Mouse (Mus musculus): ENCODE measurements around the gene Mapk9. TPM values are rescaled to one million over a fixed set of nuclear protein-coding genes. Genes with fewer than 3 reads are reported as not detected.

The Mapk9 gene
- total and polyA plus RNA-seq, 3 experiments, result 43.1 to 52.8 TPM; not detected in 1

- TF ChIP-seq BHLHE40 (IDR thresholded peaks at IDR 0.05; ENCODE audit: borderline replicate concordance, low read depth, low read length), result peak; percentile 89
- TF ChIP-seq NELFE (IDR thresholded peaks at IDR 0.05; ENCODE audit: low read depth, low read length), result no peak
- 0 out of 2 replicates have a peak, but pooled peaks have one; percentile 49 for TF ChIP-seq MYC (IDR thresholded peaks at IDR 0.05; ENCODE audit: low read depth, low read length)
- peak; percentile 69 for TF ChIP-seq TBP (IDR thresholded peaks at IDR 0.05; ENCODE audit: low read depth, low read length)
- peak; percentile 54; the same call in 1 of the 2 replicates for TF ChIP-seq ETS1 (IDR thresholded peaks at IDR 0.05; ENCODE audit: low read depth, low read length)
- TF ChIP-seq MEF2A (IDR thresholded peaks at IDR 0.05; ENCODE audit: extremely low read depth, insufficient replicate concordance, low read depth, low read length, poor library complexity, severe bottlenecking), result no peak
- no peak for TF ChIP-seq USF2 (IDR thresholded peaks at IDR 0.05; ENCODE audit: borderline replicate concordance in 1 of 2, insufficient read depth in 1 of 2, low read depth in 1 of 2, low read length in 2 of 2)
- peak; percentile 57 to 61; a peak in 3 of 4 replicates for TF ChIP-seq EP300 (IDR thresholded peaks at IDR 0.05; ENCODE audit: low read depth in 1 of 2, low read length in 2 of 2)
- no peak for TF ChIP-seq SMC3 (IDR thresholded peaks at IDR 0.05; ENCODE audit: low read depth, low read length)
- peak; percentile 62 for TF ChIP-seq TCF12 (IDR thresholded peaks at IDR 0.05; ENCODE audit: low read depth, low read length)
- TF ChIP-seq NRF1 (IDR thresholded peaks at IDR 0.05; ENCODE audit: insufficient read depth, low read depth, low read length, poor library complexity, severe bottlenecking), result no peak
- TF ChIP-seq MYB (IDR thresholded peaks at IDR 0.05; ENCODE audit: low read depth, low read length), result no peak
- TF ChIP-seq POLR2A (IDR thresholded peaks at IDR 0.05; ENCODE audit: control insufficient read depth in 1 of 2, insufficient read depth in 1 of 2, low read depth in 1 of 2, low read length in 2 of 2, poor library complexity in 1 of 2), result no peak
- no peak for TF ChIP-seq RAD21 (IDR thresholded peaks at IDR 0.05; ENCODE audit: low read depth, low read length)
- 0 out of 2 replicates have a peak, but pooled peaks have one; percentile 37 for TF ChIP-seq UBTF (IDR thresholded peaks at IDR 0.05; ENCODE audit: borderline replicate concordance, insufficient read depth, low read depth, low read length)
- TF ChIP-seq CHD1 (IDR thresholded peaks at IDR 0.05; ENCODE audit: low read depth, low read length), result no peak
- no peak for TF ChIP-seq ZC3H11A (IDR thresholded peaks at IDR 0.05; ENCODE audit: low read depth, low read length)
- TF ChIP-seq MAZ (IDR thresholded peaks at IDR 0.05; ENCODE audit: low read depth, low read length), result no peak; the same call in 1 of the 2 replicates
- TF ChIP-seq GABPA (IDR thresholded peaks at IDR 0.05; ENCODE audit: low read depth, low read length), result no peak
- no peak for TF ChIP-seq USF1 (IDR thresholded peaks at IDR 0.05; ENCODE audit: low read depth, low read length)
- no peak for TF ChIP-seq MXI1 (IDR thresholded peaks at IDR 0.05; ENCODE audit: low read depth, low read length)
- TF ChIP-seq HCFC1 (IDR thresholded peaks at IDR 0.05; ENCODE audit: low read depth, low read length), result no peak
- TF ChIP-seq JUND (IDR thresholded peaks at IDR 0.05; ENCODE audit: low read depth, low read length), result no peak
- TF ChIP-seq RCOR1 (IDR thresholded peaks at IDR 0.05; ENCODE audit: low read depth, low read length), result peak; percentile 15; the same call in 1 of the 2 replicates
Measured at GRCm38 (mm10) chr11:49919304-49919703, 72.8 kb downstream of the Mapk9 start (continued).

Data from MEL (cell line).